Mouse (Mus musculus) layer of hippocampus, adult 2 months (tissue): Measurements from ENCODE around the gene Atp10a. TPM values are rescaled to one million over a fixed set of nuclear protein-coding genes. Genes with fewer than 3 reads are reported as not detected.

ENCODE experiments used
- DNase-seq, 2 experiments: peaks; one replicate each; pipeline ENCODE4 v3.0.0; 2022; ENCODE audit warnings: low spot score in 2 of 2
- H3K27ac ChIP-seq: fragments of 200-600 bp; 2 replicates; pipeline ENCODE4 v1.8.1; 2022
- H3K4me3 ChIP-seq: fragments of 200-600 bp; 2 replicates; pipeline ENCODE4 v1.8.1; 2022; ENCODE audit warnings: mild to moderate bottlenecking
- CTCF ChIP-seq: fragments of 200-600 bp; conservative IDR thresholded peaks from 2 replicates; pipeline ENCODE4 v1.8.1; 2022; ENCODE audit warnings: antibody characterized with exemption, mild to moderate bottlenecking, moderate library complexity
- total RNA-seq, 2 experiments: library from RNA; stranded (reverse); gene quantifications; 2 replicates each; pipeline ENCODE4 v1.2.3; 2021

Gene Atp10a
- total RNA-seq, 2 experiments from 2014 or later = 7.5 to 8.4 TPM

GRCm38 (mm10) chr7:58858921-58859320 lies 203.0 kb downstream of the Atp10a start:
- no peak for TF ChIP-seq CTCF
- H3K4me3 ChIP-seq = no peak overlapping the region
- no peak for DNase-seq
- H3K27ac ChIP-seq = no peak overlapping the region

- H3K4me3 ChIP-seq = no peak overlapping the region
- TF ChIP-seq CTCF = no peak
These were observed 207.2 kb downstream of the Atp10a start for GRCm38 (mm10) chr7:58863174-58863573.

DNA sequence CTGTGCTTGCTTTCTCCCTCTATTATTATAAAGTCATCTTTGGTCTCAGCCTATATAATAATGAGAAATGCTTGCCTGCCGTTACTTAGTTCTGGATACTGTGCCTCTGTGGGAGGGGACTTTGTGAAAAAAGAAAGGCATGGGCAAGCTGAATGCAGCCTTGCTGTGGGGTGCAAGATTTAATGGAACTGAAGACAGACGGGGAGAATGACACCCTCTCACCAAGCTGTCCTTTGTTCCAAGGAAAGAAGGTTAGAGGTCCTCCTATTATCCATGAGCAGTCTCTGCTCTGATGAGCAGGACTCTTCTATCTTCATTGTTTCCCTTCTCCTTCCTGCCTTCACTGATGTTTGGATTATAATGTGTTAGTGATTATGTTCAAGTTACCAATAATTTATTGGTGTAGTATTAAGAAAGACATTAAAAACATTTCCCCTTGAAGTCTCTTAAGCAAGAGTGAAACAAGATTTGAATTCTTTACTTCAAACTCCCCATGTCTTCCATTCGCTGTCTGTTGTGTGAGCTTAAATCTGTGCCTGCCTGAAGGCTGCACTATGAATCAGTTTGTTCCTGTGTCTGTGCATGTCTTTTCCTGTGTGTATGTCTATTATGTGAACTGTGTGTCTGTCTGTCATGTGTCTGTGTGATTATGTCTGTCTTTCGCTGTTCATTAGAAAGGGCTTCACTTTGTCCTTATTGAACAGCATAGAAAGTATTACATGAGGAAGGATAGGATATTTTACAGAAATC lies 211.1 kb downstream of the Atp10a start:
- no peak for TF ChIP-seq CTCF
- H3K4me3 ChIP-seq = no peak overlapping the region
- no peak for DNase-seq
- no peak overlapping the region for H3K27ac ChIP-seq

More at GRCm38 (mm10) chr7:58863174-58863573, 207.2 kb downstream of the Atp10a start:
- no peak for DNase-seq
- no peak overlapping the region for H3K27ac ChIP-seq

GRCm38 (mm10) chr7:58870661-58871060 lies 214.7 kb downstream of the Atp10a start:
- DNase-seq = no peak
- TF ChIP-seq CTCF = peak; percentile 56
- H3K4me3 ChIP-seq = no peak overlapping the region
- no peak overlapping the region for H3K27ac ChIP-seq

GRCm38 (mm10) chr7:58873676-58874075 lies 217.7 kb downstream of the Atp10a start:
- no peak for DNase-seq
- TF ChIP-seq CTCF = no peak

More at GRCm38 (mm10) chr7:58873676-58874075, 217.7 kb downstream of the Atp10a start:
- Histone ChIP-seq H3K4me3 (no peak overlapping the region), H3K27ac (no peak overlapping the region)
